Mouse (Mus musculus) heart, embryonic 13.5 days (tissue): ENCODE measurements around the gene Nsd1. TPM values are rescaled to one million over a fixed set of nuclear protein-coding genes. Genes with fewer than 3 reads are reported as not detected.

Experiments used
- ATAC-seq: fragments of 200-750 bp; cut with Nextera tagmentation; 2 replicates; pipeline ENCODE4 v1.8.0; 2017; ENCODE audit warnings: moderate TSS enrichment; ENCODE audit not compliant: insufficient number of reproducible peaks, low FRiP score, low TSS enrichment; ENCODE audit errors: extremely low read depth
- H3K27ac ChIP-seq: fragments of 300-500 bp; sonication (generic); replicated peaks from 2 replicates; pipeline ENCODE4 v1.5.1; 2015; ENCODE audit warnings: moderate library complexity, mild to moderate bottlenecking, inconsistent platforms
- H3K27me3 ChIP-seq: fragments of 300-500 bp; sonication (generic); replicated peaks from 2 replicates; pipeline ENCODE4 v1.6.1; 2015; ENCODE audit warnings: mild to moderate bottlenecking, inconsistent platforms
- H3K36me3 ChIP-seq: fragments of 300-500 bp; sonication (generic); 2 replicates; pipeline ENCODE4 v1.6.1; 2015; ENCODE audit warnings: mild to moderate bottlenecking, inconsistent platforms
- H3K4me1 ChIP-seq: fragments of 300-500 bp; sonication (generic); 2 replicates; pipeline ENCODE4 v1.6.1; 2015; ENCODE audit warnings: inconsistent platforms
- H3K4me2 ChIP-seq: fragments of 300-500 bp; sonication (generic); 2 replicates; pipeline ENCODE4 v1.6.1; 2015; ENCODE audit warnings: inconsistent platforms, mild to moderate bottlenecking, moderate library complexity
- H3K4me3 ChIP-seq: fragments of 300-500 bp; sonication (generic); 2 replicates; pipeline ENCODE4 v1.5.1; 2015; ENCODE audit warnings: moderate library complexity, mild to moderate bottlenecking, inconsistent platforms
- H3K9ac ChIP-seq: fragments of 300-500 bp; sonication (generic); 2 replicates; pipeline ENCODE4 v1.6.1; 2015; ENCODE audit warnings: inconsistent platforms, mild to moderate bottlenecking, moderate library complexity
- H3K9me3 ChIP-seq: fragments of 300-500 bp; sonication (generic); 2 replicates; pipeline ENCODE4 v1.6.1; 2016; ENCODE audit warnings: inconsistent platforms
- WGBS: fragments of 180-500 bp; shearing (Covaris S2); methylation state at CpG from one replicate; pipeline ENCODE4 v1.1.7; 2015; ENCODE audit warnings: mixed read lengths; 5-methylcytosine and 5-hydroxymethylcytosine counted together
- polyA plus RNA-seq: library from polyadenylated mRNA; unstranded; fragments of >200 nt; fragmentation: Nextera tagmentation; extraction: Ambion mirVana; gene quantifications from 2 replicates; pipeline ENCODE4 v1.2.1, GENCODE M21; 2015

The Nsd1 gene
- polyA plus RNA-seq, 1 experiment from 2014 or later = 41.4 TPM

GRCm38 (mm10) chr13:55321434-55322129, 112.0 kb downstream of the Nsd1 start, which contains the start of gene Rab24:
Gene Rab24 (minus strand): TSS chr13:55321946.
- Histone ChIP-seq H3K36me3 (peaks cover 81% of the 10 kb centered on the region), H3K4me2 (peak within 1 kb of the TSS; percentile 97), H3K4me1 (peaks cover 43% of the 10 kb centered on the region), H3K27ac (peak within 1 kb of the TSS; percentile 86), H3K4me3 (peak within 1 kb of the TSS; percentile 95), H3K9ac (peak within 1 kb of the TSS; percentile 98), H3K9me3 (no peaks in the 10 kb centered on the region), H3K27me3 (no peaks in the 10 kb centered on the region)
- WGBS = under 1% methylated on average over 72 of the region's 73 CpGs
- peak; percentile 81 for ATAC-seq

- peaks cover 75% of the 10 kb centered on the region for H3K36me3 ChIP-seq
- peak overlapping the region; percentile 98 for H3K9ac ChIP-seq
- no peak for ATAC-seq
Measured at GRCm38 (mm10) chr13:55322130-55322825, 112.7 kb downstream of the Nsd1 start.

GRCm38 (mm10) chr13:55325596-55325995, 116.0 kb downstream of the Nsd1 start:
- no peak for ATAC-seq
- Histone ChIP-seq H3K27me3 (no peaks in the 10 kb centered on the region), H3K4me2 (no peak overlapping the region), H3K9me3 (no peaks in the 10 kb centered on the region), H3K4me3 (no peak overlapping the region), H3K4me1 (peaks cover 65% of the 10 kb centered on the region), H3K27ac (no peak overlapping the region), H3K9ac (no peak overlapping the region), H3K36me3 (peaks cover 43% of the 10 kb centered on the region)
- 83% methylated on average over 10 of the region's 11 CpGs for WGBS

More at GRCm38 (mm10) chr13:55322130-55322825, 112.7 kb downstream of the Nsd1 start:
- H3K4me2 ChIP-seq = peak overlapping the region; percentile 97
- H3K4me3 ChIP-seq = peak overlapping the region; percentile 95
- 1% methylated on average over 31 of the region's 31 CpGs for WGBS
- H3K4me1 ChIP-seq = peaks cover 47% of the 10 kb centered on the region
- no peaks in the 10 kb centered on the region for H3K9me3 ChIP-seq
- H3K27ac ChIP-seq = peak overlapping the region; percentile 86
- no peaks in the 10 kb centered on the region for H3K27me3 ChIP-seq

GRCm38 (mm10) chr13:55327169-55327568, 117.6 kb downstream of the Nsd1 start:
- Histone ChIP-seq H3K9me3 (no peaks in the 10 kb centered on the region), H3K4me1 (peaks cover 66% of the 10 kb centered on the region), H3K4me2 (peak overlapping the region; percentile 95; the same call in 1 of the 2 replicates), H3K27me3 (peaks cover 3% of the 10 kb centered on the region; the same call in 1 of the 2 replicates), H3K36me3 (peaks cover 40% of the 10 kb centered on the region), H3K9ac (no peak overlapping the region), H3K27ac (peak overlapping the region; percentile 59), H3K4me3 (no peak overlapping the region; the same call in 1 of the 2 replicates)
- ATAC-seq = no peak
- WGBS = 40% methylated on average over 4 of the region's 4 CpGs

GRCm38 (mm10) chr13:55327633-55328032, 118.1 kb downstream of the Nsd1 start:
- peaks cover 3% of the 10 kb centered on the region; the same call in 1 of the 2 replicates for H3K27me3 ChIP-seq
- peaks cover 64% of the 10 kb centered on the region for H3K4me1 ChIP-seq
- peak overlapping the region; percentile 83 for H3K4me3 ChIP-seq
- ATAC-seq = no peak
- 5% methylated on average over 2 of the region's 8 CpGs for WGBS
- peak overlapping the region; percentile 59 for H3K27ac ChIP-seq
- H3K36me3 ChIP-seq = peaks cover 40% of the 10 kb centered on the region
- peak overlapping the region; percentile 86 for H3K9ac ChIP-seq
- H3K4me2 ChIP-seq = peak overlapping the region; percentile 95
- H3K9me3 ChIP-seq = no peaks in the 10 kb centered on the region

GRCm38 (mm10) chr13:55328171-55328570, 118.6 kb downstream of the Nsd1 start:
- Histone ChIP-seq H3K9me3 (no peaks in the 10 kb centered on the region), H3K27me3 (peaks cover 3% of the 10 kb centered on the region; the same call in 1 of the 2 replicates), H3K27ac (no peak overlapping the region), H3K36me3 (peaks cover 35% of the 10 kb centered on the region), H3K4me3 (peak overlapping the region; percentile 83), H3K4me2 (peak overlapping the region; percentile 95), H3K4me1 (peaks cover 59% of the 10 kb centered on the region), H3K9ac (peak overlapping the region; percentile 86)
- no peak for ATAC-seq
- 82% methylated on average over 6 of the region's 6 CpGs for WGBS

- peak overlapping the region; percentile 86 for H3K9ac ChIP-seq
- no peaks in the 10 kb centered on the region for H3K9me3 ChIP-seq
- peak overlapping the region; percentile 95 for H3K4me2 ChIP-seq
- H3K4me3 ChIP-seq = peak overlapping the region; percentile 83
- WGBS = 72% methylated on average over 4 of the region's 4 CpGs
- peaks cover 3% of the 10 kb centered on the region; the same call in 1 of the 2 replicates for H3K27me3 ChIP-seq
- no peak for ATAC-seq
- peaks cover 30% of the 10 kb centered on the region for H3K36me3 ChIP-seq
- peak overlapping the region; percentile 90; the same call in 1 of the 2 replicates for H3K27ac ChIP-seq
- peaks cover 54% of the 10 kb centered on the region for H3K4me1 ChIP-seq
Measured at GRCm38 (mm10) chr13:55328641-55329040, 119.1 kb downstream of the Nsd1 start.

GRCm38 (mm10) chr13:55329109-55329682, 119.6 kb downstream of the Nsd1 start:
- no peaks in the 10 kb centered on the region for H3K9me3 ChIP-seq
- H3K27ac ChIP-seq = peak overlapping the region; percentile 90
- peaks cover 3% of the 10 kb centered on the region; the same call in 1 of the 2 replicates for H3K27me3 ChIP-seq
- H3K4me2 ChIP-seq = peak overlapping the region; percentile 95
- H3K9ac ChIP-seq = peak overlapping the region; percentile 86
- peak overlapping the region; percentile 83 for H3K4me3 ChIP-seq
- peaks cover 48% of the 10 kb centered on the region for H3K4me1 ChIP-seq
- under 1% methylated on average over 28 of the region's 29 CpGs for WGBS
- peaks cover 24% of the 10 kb centered on the region for H3K36me3 ChIP-seq
- ATAC-seq = peak; percentile 6; the same call in 1 of the 2 replicates

- Histone ChIP-seq H3K4me2 (peak within 1 kb of the TSS; percentile 95), H3K9me3 (no peaks in the 10 kb centered on the region), H3K9ac (peak within 1 kb of the TSS; percentile 86), H3K36me3 (peaks cover 18% of the 10 kb centered on the region), H3K27me3 (peaks cover 3% of the 10 kb centered on the region; the same call in 1 of the 2 replicates), H3K4me3 (peak within 1 kb of the TSS; percentile 83), H3K4me1 (peaks cover 48% of the 10 kb centered on the region), H3K27ac (peak within 1 kb of the TSS; percentile 90)
- under 1% methylated on average over 82 of the region's 82 CpGs for WGBS
- peak; percentile 81 for ATAC-seq
Measured at GRCm38 (mm10) chr13:55329683-55330566, 120.3 kb downstream of the Nsd1 start, which contains the start of gene Mxd3. Gene Mxd3 (minus strand): TSS chr13:55329823.

GRCm38 (mm10) chr13:55330567-55331400, 121.2 kb downstream of the Nsd1 start:
- Histone ChIP-seq H3K4me3 (peak overlapping the region; percentile 83), H3K27ac (peak overlapping the region; percentile 90), H3K9ac (peak overlapping the region; percentile 86), H3K4me2 (peak overlapping the region; percentile 95), H3K27me3 (peaks cover 3% of the 10 kb centered on the region; the same call in 1 of the 2 replicates), H3K9me3 (no peaks in the 10 kb centered on the region), H3K4me1 (peaks cover 44% of the 10 kb centered on the region), H3K36me3 (peaks cover 9% of the 10 kb centered on the region)
- WGBS = 44% methylated on average over 14 of the region's 14 CpGs
- no peak for ATAC-seq
